Mouse (Mus musculus): ENCODE results near the gene Gm21394. TPM values are rescaled to one million over a fixed set of nuclear protein-coding genes. Genes with fewer than 3 reads are reported as not detected.
"Not testable (repeated sequence)": the region's sequence is repeated elsewhere in the genome, so short reads cannot be mapped to it uniquely, and the experiment has no call there.

Gene Gm21394
- total RNA-seq (2021): not detected

- intact Hi-C loops (cut with DNase I): not testable (repeated sequence)
Measured at GRCm38 (mm10) chrY:84564807-84565206, at the start of gene Gm21394. Gene Gm21394 (minus strand): TSS chrY:84564907.

More at GRCm38 (mm10) chrY:84564807-84565206, at the start of gene Gm21394:
- not testable (repeated sequence) for DNase-seq (ENCODE audit: low spot score in 2 of 2)

Other genes with a start within 250 kb of the Gm21394 start
- not detected for gene Gm21409, start 181.8 kb upstream of the Gm21394 start, total RNA-seq (2021)

Measured in left cerebral cortex, postnatal 36 days (tissue).